Mouse (Mus musculus): ENCODE measurements around the gene Kmt2d.

- TF ChIP-seq CTCF (IDR thresholded peaks at IDR 0.05; ENCODE audit: insufficient read depth, low read depth, low read length) (no peak), POLR2A (IDR thresholded peaks at IDR 0.05; ENCODE audit: insufficient read depth, low read depth, low read length) (no peak)
Measured at GRCm38 (mm10) chr15:98867321-98867720, 3.7 kb downstream of the Kmt2d start.
